Mouse (Mus musculus): ENCODE measurements around the gene Pdcd5. TPM values are rescaled to one million over a fixed set of nuclear protein-coding genes. Genes with fewer than 3 reads are reported as not detected.
A peak's percentile ranks its signal among the peaks of the same experiment; 100 is the strongest.

Pdcd5 gene
- total and polyA plus RNA-seq, 2 experiments from 2014 or later: 24.5 to 278 TPM

DNA sequence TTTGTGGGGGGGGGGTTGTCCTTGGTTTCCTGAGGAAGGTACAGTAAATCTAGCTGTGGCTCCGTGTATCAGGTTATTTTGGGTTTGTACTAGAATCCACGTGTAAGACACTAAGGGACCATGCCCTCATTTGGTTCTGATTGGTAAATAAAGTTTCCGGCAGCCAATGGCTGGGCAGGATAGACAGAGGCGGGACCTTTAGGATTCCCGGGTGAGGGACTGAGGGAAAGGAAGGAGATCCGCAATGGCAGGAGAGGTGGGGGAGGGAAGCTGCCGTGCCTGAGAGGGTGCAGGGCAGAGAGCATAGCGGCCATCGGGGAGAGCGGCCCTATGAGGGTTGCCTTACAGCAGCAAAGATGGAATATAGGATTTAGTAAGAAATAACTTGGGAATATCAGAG, 39.9 kb upstream of the Pdcd5 start:
- 12% methylated on average over 10 of the region's 10 CpGs for WGBS
- DNase-seq (ENCODE audit: low spot score) (peak; percentile 45), ATAC-seq (ENCODE audit: insufficient read depth, low read depth) (peak; percentile 83)
- Histone ChIP-seq H3K36me3 (replicated peaks; ENCODE audit: control insufficient read depth, insufficient read depth, low read length) (no peaks in the 10 kb centered on the region), H3K9me3 (replicated peaks; ENCODE audit: control insufficient read depth, low read length) (no peaks in the 10 kb centered on the region), H3K4me3 (ENCODE audit: low read depth, low read length) (peak overlapping the region; percentile 35), H3K27me3 (ENCODE audit: control insufficient read depth, insufficient read depth, low read length) (no peaks in the 10 kb centered on the region), H3K27ac (ENCODE audit: low read depth) (no peak overlapping the region), H3K9ac (replicated peaks; ENCODE audit: low read depth, low read length) (no peak overlapping the region), H3K4me2 (ENCODE audit: low read depth, low read length) (peak overlapping the region; percentile 58), H3K4me1 (ENCODE audit: control insufficient read depth, insufficient read depth) (no peaks in the 10 kb centered on the region)
- TF ChIP-seq EP300 (IDR thresholded peaks at IDR 0.05; ENCODE audit: low read depth) (no peak), CTCF (IDR thresholded peaks at IDR 0.05; ENCODE audit: low read depth) (no peak)

DNA sequence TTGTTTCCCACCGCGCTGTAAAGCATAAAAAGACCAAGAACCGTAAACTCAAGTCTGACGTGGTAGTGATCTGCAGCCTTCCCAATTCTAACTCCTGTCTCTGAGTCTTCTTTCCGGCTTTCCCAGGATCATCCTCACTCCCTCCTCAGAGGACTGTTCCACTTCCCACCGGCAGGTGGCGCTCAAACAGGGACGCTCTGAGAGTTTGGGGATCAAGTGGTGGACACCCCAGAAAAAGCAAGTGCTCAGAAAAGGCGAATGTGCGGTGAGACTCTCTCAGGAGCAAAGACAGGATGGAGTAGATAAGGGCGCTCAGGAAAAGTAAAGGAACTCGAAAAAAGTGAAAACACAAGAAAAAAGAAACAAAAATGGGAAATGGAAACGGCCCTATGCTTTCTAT, 39.4 kb upstream of the Pdcd5 start:
- Histone ChIP-seq H3K9ac (replicated peaks; ENCODE audit: low read depth, low read length) (no peak overlapping the region), H3K27ac (ENCODE audit: low read depth) (no peak overlapping the region), H3K27me3 (ENCODE audit: control insufficient read depth, insufficient read depth, low read length) (no peaks in the 10 kb centered on the region), H3K4me2 (ENCODE audit: low read depth, low read length) (peak overlapping the region; percentile 58), H3K4me3 (ENCODE audit: low read depth, low read length) (peak overlapping the region; percentile 35), H3K9me3 (replicated peaks; ENCODE audit: control insufficient read depth, low read length) (no peaks in the 10 kb centered on the region), H3K36me3 (replicated peaks; ENCODE audit: control insufficient read depth, insufficient read depth, low read length) (no peaks in the 10 kb centered on the region), H3K4me1 (ENCODE audit: control insufficient read depth, insufficient read depth) (no peaks in the 10 kb centered on the region)
- ATAC-seq (ENCODE audit: insufficient read depth, low read depth) (0 out of 2 replicates have a peak, but pooled peaks have one; percentile 35), DNase-seq (ENCODE audit: low spot score) (peak; percentile 34)
- WGBS: 19% methylated on average over 13 of the region's 13 CpGs
- TF ChIP-seq CTCF (IDR thresholded peaks at IDR 0.05; ENCODE audit: low read depth) (peak; percentile 89), EP300 (IDR thresholded peaks at IDR 0.05; ENCODE audit: low read depth) (no peak)

DNA sequence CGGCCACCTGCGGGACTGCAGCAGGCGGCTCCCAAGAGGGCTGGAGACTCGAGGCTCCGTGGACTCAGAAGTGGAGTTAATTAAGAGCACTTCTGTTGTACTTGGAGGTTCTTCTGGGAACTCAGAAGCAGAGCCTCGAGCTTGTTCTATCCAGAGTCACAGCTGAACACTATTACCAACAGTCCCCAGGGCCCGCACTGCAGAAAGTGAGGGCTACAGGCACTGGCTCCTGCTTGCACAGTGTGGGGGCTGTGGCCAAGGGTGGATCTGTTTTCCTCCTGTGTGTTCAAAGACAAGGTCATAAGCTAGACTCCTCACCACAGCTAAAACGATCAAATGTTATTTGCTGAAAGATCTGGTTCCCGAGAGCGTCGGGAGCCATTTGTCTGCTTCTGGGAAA, 38.9 kb upstream of the Pdcd5 start:
- Histone ChIP-seq H3K9ac (replicated peaks; ENCODE audit: low read depth, low read length) (no peak overlapping the region), H3K36me3 (replicated peaks; ENCODE audit: control insufficient read depth, insufficient read depth, low read length) (no peaks in the 10 kb centered on the region), H3K4me3 (ENCODE audit: low read depth, low read length) (no peak overlapping the region), H3K4me2 (ENCODE audit: low read depth, low read length) (peak overlapping the region; percentile 58), H3K27me3 (ENCODE audit: control insufficient read depth, insufficient read depth, low read length) (no peaks in the 10 kb centered on the region), H3K27ac (ENCODE audit: low read depth) (no peak overlapping the region), H3K4me1 (ENCODE audit: control insufficient read depth, insufficient read depth) (no peaks in the 10 kb centered on the region), H3K9me3 (replicated peaks; ENCODE audit: control insufficient read depth, low read length) (no peaks in the 10 kb centered on the region)
- no peak for ATAC-seq (ENCODE audit: insufficient read depth, low read depth)
- TF ChIP-seq CTCF (IDR thresholded peaks at IDR 0.05; ENCODE audit: low read depth) (no peak), EP300 (IDR thresholded peaks at IDR 0.05; ENCODE audit: low read depth) (no peak)
- DNase-seq (ENCODE audit: low spot score): no peak
- WGBS: 59% methylated on average over 11 of the region's 11 CpGs

DNA sequence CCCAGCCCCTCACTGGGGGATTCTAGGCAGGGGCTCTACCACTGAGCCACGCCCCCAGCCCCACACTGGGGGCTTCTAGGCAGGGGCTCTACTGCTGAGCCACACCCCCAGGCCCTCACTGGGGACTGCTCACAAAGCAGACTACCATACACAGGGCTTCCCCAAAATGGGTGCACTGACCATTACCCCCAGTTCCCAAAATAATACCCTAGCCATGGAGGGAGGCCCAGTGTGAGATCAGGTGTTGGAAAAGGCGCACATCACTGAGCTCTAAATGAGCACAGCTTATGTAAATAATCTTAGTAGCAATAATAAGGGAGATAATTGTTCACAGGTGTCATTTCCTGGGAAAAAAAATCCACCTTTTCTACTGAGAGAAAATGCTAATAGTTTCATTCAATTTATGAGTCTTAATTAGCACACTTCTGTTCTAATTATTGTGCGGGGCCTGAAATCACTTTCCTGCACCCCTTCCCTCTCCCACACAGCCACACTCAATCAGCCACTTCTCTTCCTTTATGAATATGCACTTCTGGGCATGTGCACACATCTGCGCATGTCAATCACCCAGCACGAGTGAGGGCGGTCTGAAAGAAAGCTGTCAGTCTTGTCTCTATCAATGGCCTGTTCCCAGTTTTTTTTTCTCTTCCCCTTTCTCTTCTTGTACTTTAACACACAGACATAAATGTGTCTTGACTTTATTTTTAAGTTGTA, 36.2 kb upstream of the Pdcd5 start:
- H3K36me3 ChIP-seq (replicated peaks; ENCODE audit: control insufficient read depth, insufficient read depth, low read length): no peaks in the 10 kb centered on the region
- no peaks in the 10 kb centered on the region for H3K27me3 ChIP-seq (ENCODE audit: control insufficient read depth, insufficient read depth, low read length)
- ATAC-seq (ENCODE audit: insufficient read depth, low read depth) (no peak), DNase-seq (ENCODE audit: low spot score) (no peak)
- no peak overlapping the region for H3K4me2 ChIP-seq (ENCODE audit: low read depth, low read length)
- no peaks in the 10 kb centered on the region for H3K9me3 ChIP-seq (replicated peaks; ENCODE audit: control insufficient read depth, low read length)
- no peak overlapping the region for H3K27ac ChIP-seq (ENCODE audit: low read depth)
- 80% methylated on average over 6 of the region's 6 CpGs for WGBS
- no peaks in the 10 kb centered on the region for H3K4me1 ChIP-seq (ENCODE audit: control insufficient read depth, insufficient read depth)
- H3K9ac ChIP-seq (replicated peaks; ENCODE audit: low read depth, low read length): no peak overlapping the region
- TF ChIP-seq EP300 (IDR thresholded peaks at IDR 0.05; ENCODE audit: low read depth) (no peak), CTCF (IDR thresholded peaks at IDR 0.05; ENCODE audit: low read depth) (no peak)
- no peak overlapping the region for H3K4me3 ChIP-seq (ENCODE audit: low read depth, low read length)

DNA sequence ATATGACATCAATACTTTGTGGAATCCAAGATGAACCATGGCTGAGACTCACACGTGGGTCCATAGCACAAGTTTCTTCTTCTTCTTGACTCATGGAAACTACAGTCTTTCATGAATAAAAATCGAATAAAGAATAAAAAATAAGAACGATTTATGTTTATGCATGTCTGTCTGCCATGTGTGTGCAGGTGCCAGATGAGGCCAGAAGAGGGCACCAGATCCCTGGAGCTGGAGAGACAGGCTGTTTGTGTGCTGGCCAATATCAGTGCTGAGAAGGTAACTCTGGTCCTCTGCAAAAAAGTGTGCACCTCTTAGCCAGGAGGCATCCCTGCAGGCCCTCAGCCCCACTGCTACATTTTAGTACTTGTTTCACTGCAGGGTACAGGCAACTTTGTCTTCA, 34.2 kb upstream of the Pdcd5 start:
- Histone ChIP-seq H3K36me3 (replicated peaks; ENCODE audit: control insufficient read depth, insufficient read depth, low read length) (no peaks in the 10 kb centered on the region), H3K4me1 (ENCODE audit: control insufficient read depth, insufficient read depth) (no peaks in the 10 kb centered on the region), H3K9me3 (replicated peaks; ENCODE audit: control insufficient read depth, low read length) (no peaks in the 10 kb centered on the region), H3K27me3 (ENCODE audit: control insufficient read depth, insufficient read depth, low read length) (no peaks in the 10 kb centered on the region), H3K4me3 (ENCODE audit: low read depth, low read length) (no peak overlapping the region), H3K27ac (ENCODE audit: low read depth) (no peak overlapping the region), H3K9ac (replicated peaks; ENCODE audit: low read depth, low read length) (no peak overlapping the region), H3K4me2 (ENCODE audit: low read depth, low read length) (no peak overlapping the region)
- TF ChIP-seq EP300 (IDR thresholded peaks at IDR 0.05; ENCODE audit: low read depth): no peak
- TF ChIP-seq CTCF (IDR thresholded peaks at IDR 0.05; ENCODE audit: low read depth): peak; percentile 21; the same call in 1 of the 2 replicates
- 74% methylated on average over 3 of the region's 3 CpGs for WGBS
- ATAC-seq (ENCODE audit: insufficient read depth, low read depth): no peak
- DNase-seq (ENCODE audit: low spot score): no peak

DNA sequence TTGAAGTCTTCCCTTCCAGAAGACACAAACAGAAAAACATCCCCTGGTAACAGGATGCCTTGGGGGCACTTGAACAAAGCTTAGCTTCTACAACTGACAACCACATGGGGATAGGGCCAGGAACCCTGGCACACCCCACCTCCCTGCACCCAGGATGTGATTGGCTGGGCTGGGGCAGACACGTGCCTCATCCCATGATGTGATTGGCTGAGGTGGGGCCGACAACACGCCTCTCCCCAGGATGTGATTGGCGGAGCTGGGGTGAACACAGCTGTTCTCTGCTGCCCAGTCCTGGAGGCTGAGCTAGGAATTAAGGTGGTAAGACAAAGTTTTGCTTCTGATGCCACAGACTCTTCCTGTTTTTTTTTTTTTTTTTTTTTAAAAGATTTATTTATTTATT, 31.7 kb upstream of the Pdcd5 start:
- H3K27ac ChIP-seq (ENCODE audit: low read depth): no peak overlapping the region
- H3K27me3 ChIP-seq (ENCODE audit: control insufficient read depth, insufficient read depth, low read length): no peaks in the 10 kb centered on the region
- H3K4me2 ChIP-seq (ENCODE audit: low read depth, low read length): no peak overlapping the region
- TF ChIP-seq EP300 (IDR thresholded peaks at IDR 0.05; ENCODE audit: low read depth): no peak
- TF ChIP-seq CTCF (IDR thresholded peaks at IDR 0.05; ENCODE audit: low read depth): no peak
- H3K4me1 ChIP-seq (ENCODE audit: control insufficient read depth, insufficient read depth): no peaks in the 10 kb centered on the region
- H3K9me3 ChIP-seq (replicated peaks; ENCODE audit: control insufficient read depth, low read length): no peaks in the 10 kb centered on the region
- WGBS: 71% methylated on average over 4 of the region's 4 CpGs
- no peaks in the 10 kb centered on the region for H3K36me3 ChIP-seq (replicated peaks; ENCODE audit: control insufficient read depth, insufficient read depth, low read length)
- ATAC-seq (ENCODE audit: insufficient read depth, low read depth) (no peak), DNase-seq (ENCODE audit: low spot score) (no peak)
- H3K9ac ChIP-seq (replicated peaks; ENCODE audit: low read depth, low read length): no peak overlapping the region
- H3K4me3 ChIP-seq (ENCODE audit: low read depth, low read length): no peak overlapping the region

Data from heart, postnatal 0 days (tissue).